Mouse (Mus musculus): ENCODE measurements at regions not wholly inside any gene's neighbourhood (a gene's known extent, or its start where the extent isn't known, plus 50 kb on each side); places are given as distances from the start of the nearest gene placed in this dataset.

DNA sequence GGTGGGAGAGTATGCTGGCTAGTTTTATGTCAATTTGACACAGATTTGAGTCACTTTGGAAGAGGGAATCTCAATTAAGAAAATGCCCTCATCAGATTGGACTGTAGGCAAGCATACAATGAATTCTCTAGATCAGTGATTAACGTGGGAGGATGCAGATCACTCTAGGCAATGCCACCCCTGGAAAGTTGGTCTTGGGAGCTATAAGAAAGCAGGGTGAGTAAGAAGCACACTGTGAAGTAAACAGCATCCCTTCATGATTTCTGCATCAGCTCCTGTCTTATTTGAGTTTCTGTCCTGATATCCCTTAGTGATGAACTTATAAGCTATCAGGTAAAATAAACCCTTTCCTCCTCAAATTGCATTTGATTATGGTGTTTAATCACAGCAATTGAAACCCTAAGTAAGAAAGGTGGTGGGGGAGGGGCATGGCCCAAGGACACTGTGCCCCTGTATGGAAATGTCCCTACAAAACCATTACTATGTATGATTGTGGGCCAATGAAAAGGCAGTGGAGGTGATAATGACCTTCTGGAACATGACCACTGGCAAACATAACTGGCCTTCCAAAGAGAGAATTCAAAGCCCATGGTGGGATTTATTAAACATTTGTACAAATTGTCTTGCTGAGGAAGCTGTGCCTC is 640.3 kb upstream of the Vstm2b start:
- DNase-seq (ENCODE audit: low spot score in 2 of 2): no peak

DNA sequence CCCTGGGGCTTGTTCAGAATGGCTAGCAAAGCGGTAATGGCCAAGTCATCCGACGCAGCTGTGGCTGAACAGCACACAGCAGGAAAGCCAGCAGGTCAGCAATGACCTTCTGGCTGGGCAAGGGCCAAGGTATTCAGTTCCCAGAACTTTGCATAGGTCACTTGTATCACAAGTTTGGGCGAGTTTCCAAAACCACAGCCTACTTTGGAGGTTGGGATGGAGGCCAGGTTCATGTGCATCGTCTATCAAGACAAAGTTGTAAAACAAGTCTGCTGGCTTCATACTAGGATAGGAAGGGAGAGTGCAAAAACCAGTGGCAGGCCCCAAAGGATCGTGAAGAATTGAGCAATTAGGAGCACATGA is 639.8 kb upstream of the Vstm2b start:
- no peak for DNase-seq (ENCODE audit: low spot score in 2 of 2)

DNA sequence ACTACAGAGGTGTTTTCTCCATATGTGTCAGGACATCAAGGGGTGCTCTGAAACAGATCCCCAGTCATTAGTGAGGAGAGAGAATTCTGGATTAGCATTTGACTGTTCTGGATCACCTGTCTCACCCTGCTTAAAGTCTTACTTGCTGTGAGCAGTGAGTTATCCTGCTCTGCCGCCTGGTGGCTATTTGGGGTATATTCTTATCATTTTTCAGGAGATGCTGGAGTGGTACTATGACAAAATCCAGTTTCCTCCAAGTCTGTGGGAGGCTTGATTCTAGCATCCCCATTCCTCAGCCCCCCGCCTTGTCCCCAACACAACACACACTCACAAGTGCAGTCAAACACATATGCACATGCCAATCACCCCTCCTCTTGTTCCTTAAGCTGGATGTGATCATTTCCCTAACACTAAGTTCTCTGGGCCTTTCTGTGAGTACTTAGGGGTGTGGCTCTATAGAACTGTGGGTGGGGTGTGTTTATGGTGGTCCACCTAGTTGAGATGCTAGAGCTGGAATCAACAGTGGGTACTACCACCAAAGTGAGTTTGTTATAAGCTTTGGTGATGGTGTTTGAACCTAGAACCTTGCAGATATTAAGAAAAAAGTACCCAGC is 624.6 kb upstream of the Vstm2b start:
- DNase-seq (ENCODE audit: low spot score in 2 of 2): peak; percentile 78 to 81

DNA sequence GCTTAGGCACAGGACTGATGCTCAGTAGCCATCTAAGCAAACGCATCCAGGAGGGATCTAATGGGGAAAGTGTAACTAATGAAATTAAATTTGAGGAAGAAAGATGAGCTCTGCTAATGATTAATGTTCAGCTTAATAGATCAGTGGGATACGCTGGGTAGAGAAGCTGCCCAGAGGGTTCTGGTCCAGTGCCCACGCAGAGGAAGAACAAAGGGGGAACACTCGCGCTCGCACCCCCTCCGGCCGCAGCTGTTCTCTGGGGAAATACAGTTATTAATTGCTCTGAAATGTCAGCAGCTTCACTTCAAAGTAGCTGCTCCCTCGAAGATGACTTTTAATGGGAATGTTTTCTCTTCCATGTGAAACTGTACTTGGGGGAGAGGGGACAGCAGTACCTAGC is 623.0 kb upstream of the Vstm2b start:
- DNase-seq (ENCODE audit: low spot score in 2 of 2): no peak

GRCm38 (mm10) chr7:40275658-40276057 is 622.5 kb upstream of the Vstm2b start:
- no peak for DNase-seq (ENCODE audit: low spot score in 2 of 2)

GRCm38 (mm10) chr7:40276116-40276515 is 622.0 kb upstream of the Vstm2b start:
- DNase-seq (ENCODE audit: low spot score in 2 of 2): no peak

- no peak for DNase-seq (ENCODE audit: low spot score in 2 of 2)
Measured at GRCm38 (mm10) chr7:40290166-40290565, 608.0 kb upstream of the Vstm2b start.

DNA sequence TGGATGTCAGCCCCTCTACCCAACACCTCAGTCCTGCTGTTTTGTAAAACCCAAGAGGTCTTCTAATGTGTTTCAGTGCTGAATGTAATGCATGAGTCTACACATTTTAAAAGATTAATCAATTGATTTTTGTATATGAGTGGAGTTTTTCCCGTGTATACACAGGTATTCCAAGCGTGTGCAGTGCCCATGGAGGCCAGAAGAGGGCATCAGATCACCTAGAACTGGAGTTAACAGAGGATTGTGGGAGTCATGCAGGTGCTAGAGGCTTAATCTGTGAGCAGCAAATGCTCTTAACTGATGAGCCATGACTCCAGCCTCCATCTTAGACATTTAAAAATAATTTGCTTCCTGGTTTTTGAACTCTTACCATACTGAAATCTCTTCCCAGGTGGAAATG is 587.6 kb upstream of the Vstm2b start:
- DNase-seq (ENCODE audit: low spot score in 2 of 2): peak in 1 of 2 experiments; percentile 13

DNA sequence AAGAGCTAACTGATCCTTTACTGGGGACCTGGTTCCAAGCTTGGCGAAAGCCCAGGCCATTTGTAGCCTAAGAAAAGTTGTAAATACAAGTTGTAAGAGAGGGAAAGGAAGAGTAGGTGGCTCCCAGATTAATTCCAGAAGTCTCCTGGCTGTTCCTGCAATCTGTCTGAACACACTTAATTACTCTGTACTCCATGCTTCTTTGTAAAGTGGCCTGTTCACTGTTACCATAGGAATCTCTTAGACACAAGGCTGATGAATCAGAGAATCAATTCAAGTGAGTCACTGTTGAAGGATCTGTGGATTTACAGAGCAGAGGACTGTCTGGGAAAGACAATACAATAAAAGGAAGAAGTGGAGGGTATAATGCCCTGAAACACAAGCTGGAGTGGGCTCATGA is 577.0 kb upstream of the Vstm2b start:
- DNase-seq (ENCODE audit: low spot score in 2 of 2): peak in 1 of 2 experiments; percentile 3

DNA sequence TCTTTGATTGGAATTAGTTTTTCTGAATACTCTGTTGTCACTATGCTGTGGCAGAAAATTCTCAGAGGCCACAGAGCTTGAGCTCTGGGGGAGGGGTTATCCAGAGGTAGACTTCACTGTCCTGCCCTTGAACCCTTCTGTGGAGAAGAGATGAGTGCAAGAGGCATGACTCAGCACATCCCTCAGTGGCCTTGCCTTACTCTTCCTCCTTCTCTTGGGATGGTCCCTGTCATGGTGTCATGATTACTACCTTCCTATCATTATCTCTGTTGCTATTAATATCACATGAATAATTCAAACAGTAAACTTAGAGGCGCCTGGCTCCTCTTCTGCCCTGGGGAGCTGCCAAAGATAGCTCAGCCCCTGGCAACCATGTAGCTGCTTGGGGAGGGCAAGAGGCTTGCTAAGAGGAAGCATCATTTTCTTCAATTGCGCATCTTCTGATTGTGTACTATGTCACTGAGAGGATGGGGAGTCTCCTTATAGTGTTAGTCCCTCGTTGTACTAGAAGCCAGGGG is 572.9 kb upstream of the Vstm2b start:
- DNase-seq (ENCODE audit: low spot score in 2 of 2): no peak

DNA sequence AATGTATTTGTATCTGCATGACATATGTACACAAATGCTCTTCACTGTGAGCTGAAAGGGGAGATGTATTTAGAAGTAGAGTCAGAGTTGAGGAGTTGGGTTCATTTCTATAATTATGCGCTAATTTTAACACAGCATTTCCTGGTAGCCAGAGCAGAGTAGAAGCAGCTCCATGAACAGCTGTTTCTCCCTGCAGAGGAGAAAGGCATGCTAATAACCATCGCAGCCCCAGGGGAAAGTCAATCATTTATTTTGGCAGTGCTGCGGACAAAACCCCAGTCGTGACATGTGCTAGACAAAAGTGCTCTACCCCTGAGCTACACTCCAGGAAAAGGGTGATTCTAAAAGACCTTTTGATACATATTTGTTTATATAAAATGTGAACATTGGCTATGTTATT is 565.7 kb upstream of the Vstm2b start:
- no peak for DNase-seq (ENCODE audit: low spot score in 2 of 2)

GRCm38 (mm10) chr7:40352306-40352705 is 545.8 kb upstream of the Vstm2b start:
- no peak for DNase-seq (ENCODE audit: low spot score in 2 of 2)

GRCm38 (mm10) chr7:40362719-40363118 is 535.4 kb upstream of the Vstm2b start:
- no peak for DNase-seq (ENCODE audit: low spot score in 2 of 2)

GRCm38 (mm10) chr7:40372713-40373112 is 525.4 kb upstream of the Vstm2b start:
- no peak for DNase-seq (ENCODE audit: low spot score in 2 of 2)

- no peak for DNase-seq (ENCODE audit: low spot score in 2 of 2)
Measured at GRCm38 (mm10) chr7:40377839-40378238, 520.3 kb upstream of the Vstm2b start.

GRCm38 (mm10) chr7:40381244-40381643 is 516.9 kb upstream of the Vstm2b start:
- no peak for DNase-seq (ENCODE audit: low spot score in 2 of 2)

- no peak for DNase-seq (ENCODE audit: low spot score in 2 of 2)
Measured at GRCm38 (mm10) chr7:40388152-40388551, 510.0 kb upstream of the Vstm2b start.

GRCm38 (mm10) chr7:40389795-40390194 is 508.3 kb upstream of the Vstm2b start:
- DNase-seq (ENCODE audit: low spot score in 2 of 2): no peak

DNA sequence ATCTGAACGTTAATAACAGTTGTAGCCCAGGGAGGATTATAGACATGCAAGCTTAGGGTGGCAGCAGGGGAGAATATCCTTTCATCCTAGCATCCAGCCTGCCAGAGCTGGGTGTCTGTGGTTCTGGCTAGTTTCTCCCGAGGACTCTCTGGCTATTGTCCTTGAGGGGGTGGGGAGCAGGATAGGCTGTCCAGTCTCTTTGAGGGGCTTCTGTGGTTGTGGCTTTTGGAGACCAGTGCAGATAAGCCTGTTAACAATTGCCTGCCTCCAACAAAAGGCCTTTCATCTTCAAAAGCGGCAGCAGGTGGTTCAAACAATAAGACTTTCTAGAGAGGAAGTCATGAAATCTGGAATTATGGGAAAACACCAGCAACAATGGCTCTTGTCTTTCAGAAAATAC is 507.2 kb upstream of the Vstm2b start:
- DNase-seq (ENCODE audit: low spot score in 2 of 2): no peak

- no peak for DNase-seq (ENCODE audit: low spot score in 2 of 2)
Measured at GRCm38 (mm10) chr7:40391626-40392025, 506.5 kb upstream of the Vstm2b start.

GRCm38 (mm10) chr7:40392207-40392606 is 505.9 kb upstream of the Vstm2b start:
- DNase-seq (ENCODE audit: low spot score in 2 of 2): no peak

DNA sequence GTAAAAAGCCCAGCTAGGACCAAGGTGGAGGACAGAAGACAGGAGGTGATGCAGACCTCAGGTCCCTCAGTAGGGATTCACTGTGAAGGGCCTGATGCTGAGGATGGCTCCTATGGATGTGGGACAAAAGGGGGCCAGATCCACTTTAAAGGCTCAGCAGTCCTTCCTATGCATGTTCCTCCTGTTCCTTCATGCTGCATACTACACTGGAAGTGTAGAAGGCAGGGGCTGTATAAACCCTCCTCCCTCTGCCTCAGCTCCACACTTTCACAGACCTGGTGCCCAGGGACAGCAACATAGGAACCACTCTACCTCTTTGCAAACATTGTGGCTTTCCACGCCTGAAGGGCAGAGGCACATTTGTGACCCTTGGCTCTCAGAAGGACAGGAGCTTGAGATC is 505.4 kb upstream of the Vstm2b start:
- no peak for DNase-seq (ENCODE audit: low spot score in 2 of 2)

- DNase-seq (ENCODE audit: low spot score in 2 of 2): no peak
Measured at GRCm38 (mm10) chr7:40398266-40398665, 499.9 kb upstream of the Vstm2b start.

All from left cerebral cortex, adult 18-20 months (tissue).